Mouse (Mus musculus) frontal cortex, postnatal 14 days (tissue): ENCODE measurements around the gene Gm10799.
"Not testable (repeated sequence)": the region's sequence is repeated elsewhere in the genome, so short reads cannot be mapped to it uniquely, and the experiment has no call there.

Experiments used
- DNase-seq, 2 experiments: peaks; one replicate each; pipeline ENCODE4 v3.0.0; 2022; ENCODE audit warnings: low spot score in 2 of 2

The Gm10799 gene

DNA sequence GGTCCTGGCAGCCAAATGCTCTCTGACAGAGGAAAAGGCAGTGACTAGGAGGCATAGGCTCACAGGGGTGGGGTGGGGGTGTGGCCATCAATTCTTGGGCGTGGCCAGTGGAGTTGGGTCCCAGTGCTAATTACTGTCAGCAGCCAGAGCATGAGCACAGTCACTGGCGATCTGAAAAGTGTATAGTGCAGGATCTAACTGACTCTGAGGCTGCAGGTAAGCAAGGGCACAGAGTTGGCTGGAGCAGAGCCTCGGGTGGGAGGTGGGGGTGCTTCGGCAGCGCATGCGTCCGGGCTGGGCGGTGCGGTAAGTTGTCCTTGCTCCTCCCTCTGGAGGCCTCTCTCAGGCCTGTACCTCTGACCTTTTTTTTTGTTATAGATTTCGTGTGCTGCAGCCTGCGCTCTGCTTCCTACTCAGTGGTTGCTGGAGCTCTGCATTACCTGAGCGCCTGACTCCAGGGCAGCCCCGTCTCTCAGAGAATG lies 1.4 kb upstream of the Gm10799 start, which contains the start of gene Cd59b:
Cd59b (plus strand) TSS at position 146 of the 482 bp plus-strand sequence.
- no peak for DNase-seq

GRCm38 (mm10) chr2:104065526-104065925 lies 2.8 kb downstream of the Gm10799 start, which contains the start of gene Gm10912:
Gm10912 (plus strand) TSS chr2:104065826.
- DNase-seq = not testable (repeated sequence)

GRCm38 (mm10) chr2:104064152-104064551 lies 4.2 kb downstream of the Gm10799 start:
- no peak for DNase-seq

- DNase-seq = no peak
Observed at GRCm38 (mm10) chr2:104062665-104063064, 5.7 kb downstream of the Gm10799 start.

DNA sequence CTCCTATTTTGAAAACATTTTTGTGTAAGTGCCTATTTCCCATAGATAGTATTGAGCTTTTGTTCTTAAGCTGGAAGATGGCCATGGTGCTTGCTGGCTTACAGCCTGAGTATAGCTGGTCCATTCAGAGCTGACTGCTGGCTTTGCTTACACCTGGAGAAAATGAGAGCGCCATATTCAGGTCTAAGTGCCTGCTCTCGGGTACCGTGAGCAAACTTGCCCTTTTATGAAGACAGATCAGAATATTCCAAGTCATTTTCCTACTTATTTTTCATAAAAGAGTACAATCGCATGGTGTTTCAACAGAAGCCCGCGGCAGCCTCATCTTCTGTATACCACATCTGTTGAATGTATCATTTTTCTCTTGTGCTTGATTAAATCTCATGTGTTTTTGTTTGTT lies 7.4 kb downstream of the Gm10799 start:
- no peak for DNase-seq

GRCm38 (mm10) chr2:104059786-104060185 lies 8.6 kb downstream of the Gm10799 start:
- no peak for DNase-seq

- no peak for DNase-seq
Observed at GRCm38 (mm10) chr2:104058954-104059353, 9.4 kb downstream of the Gm10799 start.

- no peak for DNase-seq
Observed at GRCm38 (mm10) chr2:104058381-104058780, 10.0 kb downstream of the Gm10799 start.

DNA sequence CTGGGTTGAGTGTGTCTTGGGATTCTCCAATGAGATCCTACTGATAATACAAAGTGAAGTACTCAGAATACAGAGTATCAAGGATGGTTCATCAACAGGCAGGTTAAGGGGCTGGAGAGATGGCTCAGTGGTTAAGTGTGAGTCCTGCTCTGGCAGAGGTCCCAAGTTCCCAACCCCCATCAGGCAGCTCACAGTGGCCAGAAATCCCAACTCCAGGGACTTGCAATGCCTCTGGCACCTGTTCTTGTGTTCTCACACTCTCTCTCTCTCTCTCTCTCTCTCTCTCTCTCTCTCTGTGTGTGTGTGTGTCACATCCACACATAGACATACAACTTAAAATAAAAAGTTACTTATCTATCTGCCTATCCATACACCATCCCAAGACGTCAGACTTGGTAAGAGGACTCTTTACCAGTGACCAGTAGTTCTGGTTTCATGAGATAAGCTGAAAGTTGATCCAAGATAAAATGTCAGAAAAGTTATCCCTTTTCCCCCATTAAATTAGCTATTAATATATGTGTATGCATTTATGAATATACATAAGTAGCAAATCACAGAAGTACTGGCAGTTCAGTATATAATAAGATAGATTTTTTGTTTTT lies 23.8 kb downstream of the Gm10799 start:
- no peak for DNase-seq

- no peak for DNase-seq
Observed at GRCm38 (mm10) chr2:104043624-104044478, 24.5 kb downstream of the Gm10799 start.

DNA sequence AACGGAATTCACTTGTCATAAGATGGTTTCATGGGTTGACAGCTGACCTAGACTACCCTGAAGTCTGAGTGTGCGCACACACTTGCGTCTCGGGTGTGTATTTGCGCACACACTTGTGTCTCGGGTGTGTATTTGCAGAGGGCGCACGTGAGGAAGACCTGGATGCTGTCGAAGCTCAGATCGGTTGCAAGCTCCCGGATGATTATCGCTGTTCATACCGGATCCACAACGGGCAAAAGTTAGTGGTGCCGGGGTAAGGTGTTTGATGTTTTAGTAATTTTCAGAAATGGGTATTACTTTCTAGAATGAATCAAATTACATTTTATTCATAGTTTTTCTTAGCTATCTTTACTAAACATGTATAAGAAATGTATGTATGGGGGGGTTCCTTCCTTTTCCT lies 25.6 kb downstream of the Gm10799 start:
- no peak for DNase-seq

DNA sequence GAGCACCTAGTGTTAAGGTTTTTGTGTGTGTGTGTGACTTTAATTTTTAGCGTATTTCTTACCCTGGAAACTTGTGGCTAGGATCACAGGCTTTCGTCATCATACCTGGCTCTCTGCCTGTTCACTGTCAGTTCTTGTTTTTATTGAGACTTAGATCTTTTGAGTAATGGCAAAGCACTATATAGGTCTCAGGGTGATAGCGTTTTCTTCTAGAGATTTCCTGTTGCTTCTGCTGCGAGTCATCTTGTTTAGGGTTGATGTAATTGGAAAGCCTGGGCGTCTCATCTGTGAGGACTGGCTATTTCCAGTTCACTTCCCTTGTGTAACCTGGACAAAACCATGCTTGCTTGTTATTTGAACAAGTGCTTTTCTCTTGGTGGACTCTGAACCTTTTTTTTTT lies 26.7 kb downstream of the Gm10799 start:
- DNase-seq = no peak

- no peak for DNase-seq
Observed at GRCm38 (mm10) chr2:104038236-104038635, 30.1 kb downstream of the Gm10799 start.

- no peak for DNase-seq
Observed at GRCm38 (mm10) chr2:104036316-104036715, 32.0 kb downstream of the Gm10799 start.

DNA sequence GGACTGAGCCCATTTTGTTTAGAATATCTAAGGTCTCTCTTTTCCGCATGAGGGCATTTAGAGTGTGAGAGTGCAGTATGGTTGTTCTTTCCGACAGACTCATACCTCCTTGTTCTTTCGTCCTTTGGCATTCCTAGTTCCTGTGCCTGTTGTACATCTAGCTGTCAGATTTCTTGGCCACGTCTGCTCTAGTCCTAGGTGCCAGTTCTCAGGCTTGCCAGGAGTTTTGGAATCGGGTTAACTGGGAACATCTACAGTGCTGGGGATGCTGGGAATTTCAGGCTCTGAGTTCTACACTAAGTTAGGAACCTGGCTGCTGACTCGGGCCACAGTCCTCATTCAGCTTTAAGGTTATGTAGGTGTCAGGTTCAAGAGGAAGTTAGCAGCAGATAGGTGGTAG lies 32.8 kb downstream of the Gm10799 start:
- DNase-seq = no peak

- peak; percentile 25 to 71 for DNase-seq
Observed at GRCm38 (mm10) chr2:104034832-104035472, 33.4 kb downstream of the Gm10799 start.

GRCm38 (mm10) chr2:104032056-104032455 lies 36.3 kb downstream of the Gm10799 start:
- DNase-seq = no peak

GRCm38 (mm10) chr2:104030381-104030780 lies 38.0 kb downstream of the Gm10799 start:
- no peak for DNase-seq

DNA sequence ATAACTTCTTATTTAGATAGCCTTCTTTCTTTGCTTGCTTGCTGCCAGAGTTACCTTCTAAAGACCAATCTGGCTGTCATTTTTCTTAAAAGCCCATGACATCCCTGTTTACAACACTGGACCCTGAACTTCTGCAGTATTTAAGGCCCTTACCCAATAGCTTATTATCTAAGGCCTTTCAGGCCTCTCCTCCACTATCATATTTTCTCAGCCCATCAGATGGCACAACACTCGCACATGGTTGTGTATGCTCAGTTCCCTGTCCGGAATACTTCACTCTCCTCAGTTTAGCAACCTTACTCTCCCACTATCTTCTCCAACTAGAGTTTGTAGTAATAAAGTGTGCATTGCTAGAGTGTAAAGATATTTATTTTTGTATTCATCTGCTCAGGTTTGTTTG lies 39.3 kb downstream of the Gm10799 start:
- no peak for DNase-seq

- no peak for DNase-seq
Observed at GRCm38 (mm10) chr2:104028139-104028723, 40.1 kb downstream of the Gm10799 start, which contains the start of gene 4931422A03Rik. 4931422A03Rik (minus strand) TSS chr2:104028361.

- peak; percentile 57 to 71 for DNase-seq
Observed at GRCm38 (mm10) chr2:104027458-104028138, 40.8 kb downstream of the Gm10799 start, which contains the start of gene Fbxo3. Fbxo3 (plus strand) TSS chr2:104027721.
